Mouse (Mus musculus) thymus, adult 2 months (tissue): ENCODE data around the gene Inmt.

Experiments
- CTCF ChIP-seq: fragments of 200-500 bp; IDR thresholded peaks from 2 replicates; pipeline ENCODE4 v1.5.1; 2012; ENCODE audit warnings: mild to moderate bottlenecking, control low read depth, low read length, moderate library complexity, borderline replicate concordance; ENCODE audit not compliant: control insufficient read depth, poor library complexity, insufficient read depth; ENCODE audit errors: extremely low read depth
- POLR2A ChIP-seq: fragments of 200-500 bp; IDR thresholded peaks from 2 replicates; pipeline ENCODE4 v1.6.1; 2012; ENCODE audit warnings: mild to moderate bottlenecking, low read length, control low read depth, moderate library complexity; ENCODE audit not compliant: control insufficient read depth, poor library complexity, insufficient read depth; ENCODE audit errors: extremely low read depth

GRCm38 (mm10) chr6:55132794-55133193 lies 42.0 kb downstream of the Inmt start, which contains the start of gene Crhr2:
- TF ChIP-seq CTCF (no peak), POLR2A (no peak)
